Mouse (Mus musculus) heart, adult 2 months (tissue): ENCODE measurements at regions not wholly inside any gene's neighbourhood (a gene's known extent, or its start where the extent isn't known, plus 50 kb on each side); places are given as distances from the start of the nearest gene placed in this dataset.

Source experiments
- DNase-seq, 2 experiments: peaks; one replicate each; pipeline ENCODE4 v3.0.0; 2021
- H3K27ac ChIP-seq: fragments of 200-600 bp; 2 replicates; pipeline ENCODE4 v1.8.1; 2022
- H3K27me3 ChIP-seq: fragments of 200-500 bp; 2 replicates; pipeline ENCODE4 v1.6.1; 2012; ENCODE audit warnings: mild to moderate bottlenecking, low read length, inconsistent platforms, mixed read lengths; ENCODE audit not compliant: control insufficient read depth, insufficient read depth
- H3K36me3 ChIP-seq: fragments of 200-500 bp; 2 replicates; pipeline ENCODE4 v1.6.1; 2012; ENCODE audit warnings: low read length, inconsistent platforms; ENCODE audit not compliant: control insufficient read depth, insufficient read depth
- H3K4me1 ChIP-seq: fragments of 200-500 bp; 2 replicates; pipeline ENCODE4 v1.6.1; 2011; ENCODE audit warnings: low read length; ENCODE audit not compliant: control insufficient read depth, insufficient read depth
- H3K4me3 ChIP-seq: fragments of 200-600 bp; 2 replicates; pipeline ENCODE4 v1.8.1; 2022
- H3K79me2 ChIP-seq: fragments of 200-500 bp; replicated peaks from 2 replicates; pipeline ENCODE4 v1.6.1; 2012; ENCODE audit warnings: mild to moderate bottlenecking, inconsistent platforms, low read length, moderate library complexity, mixed read lengths; ENCODE audit not compliant: control insufficient read depth, insufficient read depth
- H3K9ac ChIP-seq: fragments of 200-500 bp; 2 replicates; pipeline ENCODE4 v1.6.1; 2012; ENCODE audit warnings: low read depth, mild to moderate bottlenecking, control low read depth, inconsistent platforms, low read length, mixed read lengths
- CTCF ChIP-seq: fragments of 200-600 bp; IDR thresholded peaks from 2 replicates; pipeline ENCODE4 v1.8.1; 2022; ENCODE audit warnings: antibody characterized with exemption, mild to moderate bottlenecking, moderate library complexity
- EP300 ChIP-seq: fragments of 200-500 bp; IDR thresholded peaks from 2 replicates; pipeline ENCODE4 v1.6.1; 2011; ENCODE audit warnings: low read depth, low read length, control low read depth; ENCODE audit not compliant: insufficient read depth
- POLR2A ChIP-seq: fragments of 200-500 bp; IDR thresholded peaks from 2 replicates; pipeline ENCODE4 v1.6.1; 2011; ENCODE audit warnings: mild to moderate bottlenecking, low read depth, low read length, control low read depth; ENCODE audit not compliant: insufficient read depth
- WGBS: fragments of 180-500 bp; shearing (Covaris S2); methylation state at CpG from one replicate; pipeline ENCODE4 v1.1.7; 2018; 5-methylcytosine and 5-hydroxymethylcytosine counted together
- intact Hi-C: fragments of 180-260 bp; cut with DNase I; formaldehyde crosslinking; loops from one replicate; pipeline ENCODE4 v1.15.1; 2025

- WGBS, result 41% methylated on average over 6 of the region's 6 CpGs
- no peak for DNase-seq
- no peak overlapping the region for H3K4me3 ChIP-seq
Measured at GRCm38 (mm10) chr12:27502716-27503486, 160.5 kb upstream of the Sox11 start.

GRCm38 (mm10) chr12:27500516-27500915, 158.1 kb upstream of the Sox11 start:
- intact Hi-C loops, result no loop called here
- no peaks in the 10 kb centered on the region for H3K36me3 ChIP-seq
- no peak for TF ChIP-seq POLR2A
- TF ChIP-seq CTCF, result no peak
- no peak for TF ChIP-seq EP300
- DNase-seq, result no peak
- no peaks in the 10 kb centered on the region for H3K79me2 ChIP-seq
- H3K9ac ChIP-seq, result no peak overlapping the region
- 51% methylated on average over 5 of the region's 5 CpGs for WGBS
- no peak overlapping the region for H3K27ac ChIP-seq
- no peaks in the 10 kb centered on the region for H3K4me1 ChIP-seq
- no peaks in the 10 kb centered on the region for H3K27me3 ChIP-seq
- H3K4me3 ChIP-seq, result no peak overlapping the region

More at GRCm38 (mm10) chr12:27502716-27503486, 160.5 kb upstream of the Sox11 start:
- Histone ChIP-seq H3K79me2 (no peaks in the 10 kb centered on the region), H3K36me3 (no peaks in the 10 kb centered on the region), H3K27ac (no peak overlapping the region), H3K9ac (no peak overlapping the region), H3K4me1 (no peaks in the 10 kb centered on the region), H3K27me3 (no peaks in the 10 kb centered on the region)
- intact Hi-C loops, result no loop called here
- TF ChIP-seq CTCF (no peak), EP300 (no peak), POLR2A (no peak)

- intact Hi-C loops, result no loop called here
- Histone ChIP-seq H3K9ac (no peak overlapping the region), H3K36me3 (no peaks in the 10 kb centered on the region), H3K4me3 (no peak overlapping the region), H3K79me2 (no peaks in the 10 kb centered on the region), H3K4me1 (no peaks in the 10 kb centered on the region), H3K27me3 (no peaks in the 10 kb centered on the region), H3K27ac (no peak overlapping the region)
- no peak for DNase-seq
- TF ChIP-seq CTCF (no peak), POLR2A (no peak), EP300 (no peak)
- 33% methylated on average over 2 of the region's 2 CpGs for WGBS
Measured at GRCm38 (mm10) chr12:27499276-27499675, 156.9 kb upstream of the Sox11 start.

GRCm38 (mm10) chr12:27496826-27497557, 154.6 kb upstream of the Sox11 start:
- intact Hi-C loops, result no loop called here
- Histone ChIP-seq H3K27ac (no peak overlapping the region), H3K4me3 (no peak overlapping the region), H3K36me3 (no peaks in the 10 kb centered on the region), H3K27me3 (no peaks in the 10 kb centered on the region), H3K9ac (no peak overlapping the region), H3K4me1 (no peaks in the 10 kb centered on the region), H3K79me2 (no peaks in the 10 kb centered on the region)
- DNase-seq, result no peak
- whole genome bisulfite sequencing, result 63% methylated on average over 6 of the region's 6 CpGs
- TF ChIP-seq CTCF (no peak), POLR2A (no peak), EP300 (no peak)

GRCm38 (mm10) chr12:27492270-27492669, 149.9 kb upstream of the Sox11 start:
- DNase-seq, result no peak
- H3K9ac ChIP-seq, result no peak overlapping the region
- no peak for TF ChIP-seq EP300
- no peak for TF ChIP-seq POLR2A
- no peak for TF ChIP-seq CTCF
- H3K4me1 ChIP-seq, result no peaks in the 10 kb centered on the region
- H3K79me2 ChIP-seq, result no peaks in the 10 kb centered on the region
- no peaks in the 10 kb centered on the region for H3K36me3 ChIP-seq
- H3K27me3 ChIP-seq, result no peaks in the 10 kb centered on the region
- intact Hi-C loops, result no loop called here
- WGBS, result 25% methylated on average over 2 of the region's 2 CpGs
- H3K4me3 ChIP-seq, result no peak overlapping the region
- H3K27ac ChIP-seq, result no peak overlapping the region

- TF ChIP-seq CTCF (no peak), EP300 (no peak), POLR2A (no peak)
- Histone ChIP-seq H3K36me3 (no peaks in the 10 kb centered on the region), H3K9ac (no peak overlapping the region), H3K4me1 (no peaks in the 10 kb centered on the region), H3K27me3 (no peaks in the 10 kb centered on the region), H3K27ac (no peak overlapping the region), H3K79me2 (no peaks in the 10 kb centered on the region), H3K4me3 (no peak overlapping the region)
- intact Hi-C loops, result no loop called here
- no peak for DNase-seq
Measured at GRCm38 (mm10) chr12:27481230-27481629, 138.9 kb upstream of the Sox11 start.
